Mouse (Mus musculus): Measurements from ENCODE around the gene Rasgrp1. TPM values are rescaled to one million over a fixed set of nuclear protein-coding genes. Genes with fewer than 3 reads are reported as not detected.

Rasgrp1 gene
- polyA plus RNA-seq, 1 experiment from 2014 or later: 0.37 TPM

Other genes with a start within 250 kb of the Rasgrp1 start
- 15.7 and 17.0 TPM in 2 replicates for gene Spred1, start 221.6 kb downstream of the Rasgrp1 start, polyA plus RNA-seq (2015; fragmentation: Nextera tagmentation; extraction: Ambion mirVana)
- gene Fam98b, start 93.3 kb downstream of the Rasgrp1 start, polyA plus RNA-seq (2015; fragmentation: Nextera tagmentation; extraction: Ambion mirVana): 15.2 and 15.5 TPM in 2 replicates

Measured in limb, embryonic 13.5 days (tissue).